Mouse (Mus musculus) layer of hippocampus, postnatal 36 days (tissue): Measurements from ENCODE around the gene Cfap57. TPM values are rescaled to one million over a fixed set of nuclear protein-coding genes. Genes with fewer than 3 reads are reported as not detected.

Source experiments
- DNase-seq, 2 experiments: peaks; one replicate each; pipeline ENCODE4 v3.0.0; 2022
- total RNA-seq, 2 experiments: library from RNA; stranded (reverse); gene quantifications; 2 replicates each; pipeline ENCODE4 v1.2.3; 2021

Cfap57 gene
- under 1 TPM; 0.78 to 0.90 TPM for total RNA-seq

DNA sequence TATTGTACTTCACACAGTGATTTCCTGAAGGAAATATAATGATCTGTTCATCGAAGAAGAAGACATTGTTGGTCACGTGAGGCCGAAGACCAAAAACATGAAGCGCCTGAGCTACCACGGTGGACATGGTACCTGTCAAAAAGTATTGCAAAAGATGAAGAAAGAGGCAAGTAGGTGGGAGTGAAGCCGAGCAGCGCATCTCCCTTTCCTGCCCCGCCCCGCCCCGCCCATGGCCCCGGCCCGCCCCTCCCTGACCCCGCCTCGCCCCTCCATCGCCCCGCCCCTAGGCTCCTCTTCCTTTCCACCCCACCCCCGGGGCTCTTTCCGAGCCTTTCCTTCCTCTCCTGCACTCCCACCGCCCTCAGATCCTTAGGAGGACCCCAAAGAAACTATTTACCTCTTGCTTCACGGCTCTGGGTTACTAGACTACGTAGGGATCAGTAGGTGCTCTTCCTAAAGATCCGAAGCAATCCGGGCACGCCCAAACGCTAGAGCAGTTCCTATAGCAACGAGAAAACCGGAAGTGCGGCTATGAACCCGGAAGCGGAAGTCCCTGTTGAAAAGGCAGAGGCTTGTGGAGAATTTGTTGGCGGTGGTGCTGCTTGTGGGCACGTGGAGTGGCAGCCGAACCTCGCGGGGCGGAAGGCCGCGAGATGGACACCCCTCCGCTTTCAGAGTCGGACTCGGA, at the start of gene Cfap57, which contains the start of gene Ebna1bp2:
TSS of gene Cfap57 (minus strand) at position 499 of the 688 bp plus-strand sequence.
TSS of gene Ebna1bp2 (plus strand) at position 521 of the 688 bp plus-strand sequence.
- peak; percentile 89 for DNase-seq

DNA sequence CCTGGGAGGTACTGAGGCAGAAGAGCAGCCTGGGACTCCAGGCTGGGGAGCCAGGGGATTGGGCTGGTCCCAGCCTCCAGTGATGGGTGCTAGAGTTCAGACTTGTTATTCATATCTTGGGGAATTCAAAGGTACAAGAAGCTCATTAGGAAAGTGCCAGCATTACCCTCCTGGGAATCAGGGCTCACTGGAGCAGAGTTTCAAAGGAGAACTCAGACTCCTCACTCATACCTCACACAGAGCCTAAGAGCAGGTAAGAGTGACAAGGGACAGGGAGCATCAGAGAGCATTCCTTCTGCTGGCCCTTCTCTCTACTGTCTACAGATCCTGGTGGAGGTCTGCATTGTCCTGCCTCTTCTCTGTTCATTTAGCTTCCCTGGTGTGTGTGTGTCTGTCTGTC, 38.1 kb upstream of the Cfap57 start, which contains the start of gene Olfr62:
TSS of gene Olfr62 (plus strand) at position 301 of the 400 bp plus-strand sequence.
- DNase-seq = no peak

GRCm38 (mm10) chr4:118645234-118645633, 24.7 kb upstream of the Cfap57 start:
- DNase-seq = peak; percentile 53 to 56

GRCm38 (mm10) chr4:118642346-118643190, 22.0 kb upstream of the Cfap57 start:
- peak; percentile 11 to 17 for DNase-seq

DNA sequence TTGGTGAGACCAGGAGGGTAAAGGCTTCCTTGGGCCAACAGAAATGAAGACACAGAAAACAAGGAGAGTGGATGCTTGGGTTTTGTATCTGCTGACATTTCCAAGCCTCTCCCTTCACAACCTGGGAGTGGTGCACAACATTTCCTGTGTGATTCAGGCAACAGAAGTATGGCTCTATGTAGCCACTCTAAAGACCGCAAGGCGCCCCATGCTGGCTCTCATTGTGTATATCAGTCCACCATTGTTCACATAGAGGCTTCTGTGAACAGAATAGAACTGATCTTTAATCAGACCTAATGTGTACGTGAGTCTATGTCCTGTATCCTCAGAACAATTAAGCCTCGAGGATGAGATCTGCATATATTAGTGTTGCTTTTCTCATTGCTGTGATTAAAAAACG, 9.7 kb upstream of the Cfap57 start:
- DNase-seq = no peak

- DNase-seq = no peak
Measured at GRCm38 (mm10) chr4:118621781-118622180, 1.2 kb upstream of the Cfap57 start.

DNA sequence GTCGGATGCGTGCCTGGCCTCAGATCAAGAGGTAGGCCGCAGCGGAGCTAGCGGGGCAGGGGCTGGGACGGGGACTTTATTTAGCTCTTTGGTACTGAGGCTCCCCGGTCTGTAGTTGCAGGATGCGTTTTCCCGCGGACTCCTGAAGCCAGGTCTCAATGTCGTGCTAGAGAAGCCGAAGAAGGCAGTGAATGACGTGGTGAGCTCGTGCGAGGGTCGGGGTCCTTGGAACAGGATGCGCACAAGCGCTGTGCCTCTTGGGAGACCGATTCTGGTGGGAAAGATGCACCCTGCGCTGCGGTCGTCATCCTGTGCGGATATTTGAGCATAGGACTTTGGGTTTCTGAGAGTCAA, 367 bp upstream of the Cfap57 start:
- no peak for DNase-seq

DNA sequence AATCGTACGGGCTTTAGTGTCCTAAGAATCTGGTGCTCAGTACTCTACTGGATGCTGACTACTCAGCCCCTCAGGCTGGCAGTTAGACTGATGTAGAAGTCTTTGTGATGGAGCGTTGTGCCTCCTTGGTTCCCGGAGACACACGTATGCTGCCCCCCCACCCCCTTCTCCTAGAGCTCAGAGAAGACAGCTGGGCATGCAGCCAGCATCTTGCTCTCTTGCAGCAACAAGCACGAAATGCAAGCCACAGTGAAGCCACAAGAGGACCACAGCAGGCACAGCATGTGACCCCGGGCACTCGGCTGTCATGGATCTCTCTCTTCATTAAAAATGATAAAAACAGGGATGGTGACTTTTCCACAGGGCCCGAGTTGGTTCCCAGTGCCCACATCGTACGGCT, 5.2 kb downstream of the Cfap57 start:
- DNase-seq = no peak

GRCm38 (mm10) chr4:118612619-118613018, 8.0 kb downstream of the Cfap57 start:
- no peak for DNase-seq

DNA sequence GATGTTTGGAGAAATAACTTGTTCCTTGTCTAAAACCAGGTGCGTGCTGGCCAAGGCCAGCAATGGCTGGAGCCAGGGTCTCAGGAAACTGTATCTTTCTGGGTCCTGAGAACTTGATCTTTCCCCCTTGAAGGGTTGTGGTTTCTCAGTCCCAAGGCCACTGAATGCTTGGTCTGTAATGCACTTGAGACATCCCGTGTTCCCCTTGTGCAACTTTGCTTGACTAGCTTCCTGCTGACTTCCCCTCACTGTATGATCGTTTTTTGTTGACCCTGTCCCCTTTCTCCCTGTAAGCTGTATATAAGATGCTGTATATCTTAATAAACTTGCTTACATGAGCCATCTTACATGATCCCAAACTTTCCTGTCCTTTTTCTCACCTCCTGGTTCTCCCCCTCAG, 10.7 kb downstream of the Cfap57 start:
- DNase-seq = no peak

DNA sequence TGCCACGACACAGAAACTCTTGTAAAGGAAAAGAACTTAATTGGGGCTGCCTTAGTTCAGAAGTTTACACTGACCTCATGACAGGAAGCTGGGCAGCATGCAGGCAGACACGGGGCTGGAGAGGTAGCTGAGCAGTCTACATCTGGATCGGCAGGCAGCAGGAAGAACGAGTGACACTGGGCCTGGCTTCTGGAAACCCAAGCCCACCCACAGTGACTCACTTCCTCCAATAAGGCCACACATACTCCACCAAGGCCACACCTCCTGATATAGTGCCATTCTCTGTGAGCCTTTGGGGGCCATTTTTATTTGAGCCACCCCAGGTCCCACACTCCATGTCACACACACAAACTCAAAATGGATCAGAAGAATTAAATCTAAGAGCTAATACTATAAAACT, 16.5 kb downstream of the Cfap57 start:
- no peak for DNase-seq

DNA sequence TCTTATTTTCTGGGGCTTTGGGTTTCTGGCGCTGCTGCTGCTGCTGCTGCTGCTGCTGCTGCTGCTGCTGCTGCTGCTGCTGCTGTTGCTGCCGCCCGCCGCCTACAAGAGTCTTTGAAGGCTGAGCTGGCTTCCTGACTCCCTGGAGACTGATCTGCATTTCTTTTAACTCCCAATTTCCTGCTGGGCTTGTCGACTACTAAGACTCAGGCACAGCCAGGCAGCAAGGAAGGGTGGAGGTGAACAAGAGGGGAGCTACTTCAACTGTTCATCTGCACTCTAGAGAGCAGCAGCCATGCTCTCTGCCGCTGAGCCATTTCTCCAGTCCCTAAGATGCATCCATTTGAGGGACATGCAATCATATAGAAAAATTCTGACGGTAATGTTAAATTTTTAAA, 30.8 kb downstream of the Cfap57 start:
- no peak for DNase-seq

DNA sequence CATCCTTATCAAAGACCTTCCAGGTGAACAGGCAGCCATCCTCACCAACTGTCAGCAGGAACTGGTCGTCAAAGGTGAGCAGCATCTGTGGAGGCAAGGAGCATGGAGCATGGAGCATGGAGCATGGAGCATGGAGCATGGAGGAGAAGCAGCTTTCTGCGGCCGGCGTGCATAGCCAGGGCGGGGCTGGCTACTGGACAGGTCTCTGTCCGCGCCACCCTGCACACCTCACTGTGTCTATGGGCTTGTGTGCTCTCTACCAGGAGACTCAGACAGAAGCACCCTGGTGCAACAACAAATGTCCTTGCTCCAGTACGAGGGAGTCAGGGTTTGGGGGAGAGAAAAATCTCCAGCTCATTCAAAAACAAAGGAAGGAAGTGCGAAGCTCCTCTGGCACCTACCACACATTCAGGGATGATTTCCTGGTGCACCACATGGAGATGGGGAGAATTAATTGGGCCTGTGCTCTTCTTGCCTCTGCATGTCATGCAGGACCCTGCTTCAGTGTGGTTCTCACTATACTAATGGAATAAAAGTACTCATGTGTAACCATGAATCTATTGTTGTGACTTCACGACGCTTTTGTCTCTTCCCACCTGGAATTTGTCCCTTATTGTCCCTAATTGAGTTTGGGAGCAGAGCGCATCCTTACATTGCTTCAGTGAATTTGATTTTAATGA, 31.4 kb downstream of the Cfap57 start:
- DNase-seq = no peak

- DNase-seq = no peak
Measured at GRCm38 (mm10) chr4:118582629-118583028, 37.9 kb downstream of the Cfap57 start.

DNA sequence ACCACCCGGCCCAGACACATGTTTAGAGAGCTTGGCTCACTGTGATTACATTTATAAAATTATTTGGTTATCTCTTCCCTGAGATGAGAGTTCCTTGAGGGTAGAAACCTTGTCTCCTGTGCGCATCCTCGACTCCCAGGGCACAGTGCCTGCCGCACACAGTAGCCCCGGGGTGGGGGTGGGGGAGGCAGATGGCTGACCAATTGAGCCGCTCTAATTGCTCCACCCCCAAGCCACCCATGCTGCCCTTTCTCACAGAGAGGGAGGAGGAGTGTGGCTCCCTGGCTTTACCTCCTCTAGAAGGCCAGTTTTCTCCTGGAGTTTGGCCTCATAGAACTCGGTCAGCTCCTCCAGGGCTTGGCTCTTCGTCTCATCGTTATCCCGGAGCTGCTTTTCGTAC, 39.1 kb downstream of the Cfap57 start:
- DNase-seq = no peak

GRCm38 (mm10) chr4:118579313-118579712, 41.3 kb downstream of the Cfap57 start:
- peak in 1 of 2 experiments; percentile 41 for DNase-seq

DNA sequence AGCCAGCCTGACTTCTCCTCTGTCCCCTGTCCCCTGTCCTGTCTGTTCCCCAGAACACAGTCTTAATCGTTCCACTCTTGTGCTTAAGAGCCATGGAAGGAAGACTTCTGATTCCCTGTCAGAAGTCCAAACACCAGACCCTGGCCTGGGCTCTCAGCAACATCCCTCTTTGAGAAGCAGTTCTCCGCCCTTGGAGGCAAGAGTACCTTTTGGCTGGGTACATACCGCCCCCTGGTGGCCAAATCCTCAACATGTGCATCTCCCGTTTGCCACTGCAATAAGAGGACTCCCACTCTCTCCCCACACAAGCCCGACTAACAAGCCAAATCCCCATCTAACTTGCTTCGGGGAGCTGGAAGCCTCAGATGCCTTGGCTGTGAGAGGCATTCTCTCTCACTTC, 44.5 kb downstream of the Cfap57 start:
- DNase-seq = peak; percentile 85 to 86

GRCm38 (mm10) chr4:118571441-118571840, 49.1 kb downstream of the Cfap57 start:
- DNase-seq = no peak

GRCm38 (mm10) chr4:118569320-118569719, 51.3 kb downstream of the Cfap57 start:
- DNase-seq = no peak

DNA sequence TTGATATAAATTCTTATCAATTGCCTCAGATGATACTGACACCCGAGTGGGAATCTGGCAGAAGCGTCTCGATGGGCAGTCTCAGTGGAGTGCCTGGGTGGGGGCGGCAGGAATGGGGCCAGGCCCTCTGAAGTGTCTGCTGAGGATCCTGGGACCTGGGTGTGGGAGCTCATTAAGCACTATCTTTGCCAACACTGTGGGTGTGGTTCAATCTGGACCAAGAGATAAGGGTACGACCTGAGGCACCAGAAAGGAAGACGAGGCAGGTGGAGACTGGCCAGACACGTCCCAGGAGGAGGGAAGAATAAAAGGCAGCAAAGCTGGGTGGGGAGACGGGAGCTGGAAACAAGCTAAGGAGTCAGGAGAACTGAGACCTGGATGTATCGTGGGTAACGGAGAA, 51.9 kb downstream of the Cfap57 start:
- DNase-seq = no peak

- peak; percentile 42 to 45 for DNase-seq
Measured at GRCm38 (mm10) chr4:118566161-118566676, 54.4 kb downstream of the Cfap57 start.

DNA sequence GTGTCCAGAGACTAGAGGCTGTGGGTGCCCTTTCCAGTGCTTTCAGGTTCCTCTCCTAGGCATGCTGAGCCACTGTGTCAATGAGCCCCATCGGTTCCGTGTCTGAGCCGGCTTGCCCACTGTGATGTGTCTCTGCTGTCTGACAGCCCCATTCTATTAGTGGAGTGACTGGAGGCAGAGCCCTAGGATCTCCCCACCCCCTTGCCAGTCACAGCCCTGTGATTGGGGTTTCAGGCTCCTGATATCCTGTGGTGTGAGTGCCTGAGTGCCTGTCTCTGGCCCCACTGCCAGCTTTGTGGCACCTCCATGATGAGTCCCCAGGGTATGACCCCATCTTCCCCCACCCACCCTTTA, 55.7 kb downstream of the Cfap57 start:
- DNase-seq = no peak
